Mouse (Mus musculus): ENCODE measurements at regions not wholly inside any gene's neighbourhood (a gene's known extent, or its start where the extent isn't known, plus 50 kb on each side); places are given as distances from the start of the nearest gene placed in this dataset.

DNA sequence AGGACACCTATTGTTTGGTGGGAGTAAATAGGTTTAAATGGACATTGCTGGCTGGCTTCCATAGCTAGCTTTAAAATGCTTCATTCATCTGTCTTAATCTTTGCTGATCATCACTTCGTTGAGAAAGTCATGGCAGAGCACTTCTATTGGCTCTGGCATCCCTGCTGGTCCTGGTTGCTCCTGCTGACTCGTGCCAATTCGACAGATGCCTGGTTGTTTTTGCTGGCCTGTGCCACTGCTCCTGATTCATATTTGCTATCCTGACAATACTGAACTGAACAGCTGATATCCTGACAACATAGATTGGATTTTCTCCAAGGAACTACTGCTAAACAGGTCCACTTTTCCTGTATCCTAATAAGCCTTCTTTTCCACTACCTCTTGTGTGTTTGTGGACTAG, 417.1 kb downstream of the Col12a1 start:
- DNase-seq (ENCODE audit: low spot score) = peak; percentile 57
- no peak overlapping the region for H3K27ac ChIP-seq
- no peaks in the 10 kb centered on the region for H3K36me3 ChIP-seq (ENCODE audit: insufficient read depth, low read length)
- no peaks in the 10 kb centered on the region for H3K27me3 ChIP-seq (ENCODE audit: insufficient read depth, low read length)
- no peak overlapping the region for H3K4me2 ChIP-seq (ENCODE audit: low read depth, low read length)
- no peak for TF ChIP-seq CTCF (IDR thresholded peaks at IDR 0.05; ENCODE audit: low read depth)
- H3K9me3 ChIP-seq (ENCODE audit: low read length) = no peaks in the 10 kb centered on the region
- H3K4me1 ChIP-seq (ENCODE audit: insufficient read depth, low read length) = no peaks in the 10 kb centered on the region
- H3K4me3 ChIP-seq (ENCODE audit: low read length) = no peak overlapping the region
- 46% methylated on average over 3 of the region's 3 CpGs for WGBS
- peak; percentile 63; the same call in 1 of the 2 replicates for ATAC-seq
- no peak overlapping the region for H3K9ac ChIP-seq (replicated peaks; ENCODE audit: low read length)

DNA sequence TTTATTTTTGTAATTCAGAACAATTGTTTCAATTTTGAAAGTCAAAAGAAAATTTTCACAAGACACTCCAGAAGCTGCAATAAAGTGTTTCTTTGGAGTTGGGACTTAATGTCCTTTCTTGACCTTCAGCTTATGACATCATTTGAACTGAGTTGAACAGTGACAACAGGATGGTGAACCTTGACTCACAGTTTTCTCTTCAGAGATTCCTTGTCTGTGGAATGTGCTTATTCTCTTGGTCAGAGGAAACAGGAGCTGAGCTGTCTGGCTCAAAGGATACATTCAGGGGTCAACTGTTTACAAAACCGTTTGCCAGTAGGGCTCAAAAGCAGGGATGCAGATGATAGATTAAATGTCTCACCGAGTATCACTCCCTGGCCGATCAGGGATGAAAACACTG, 408.0 kb downstream of the Col12a1 start:
- Histone ChIP-seq H3K4me3 (ENCODE audit: low read length) (no peak overlapping the region), H3K36me3 (ENCODE audit: insufficient read depth, low read length) (no peaks in the 10 kb centered on the region), H3K4me1 (ENCODE audit: insufficient read depth, low read length) (no peaks in the 10 kb centered on the region), H3K27me3 (ENCODE audit: insufficient read depth, low read length) (no peaks in the 10 kb centered on the region), H3K9me3 (ENCODE audit: low read length) (no peaks in the 10 kb centered on the region), H3K4me2 (ENCODE audit: low read depth, low read length) (no peak overlapping the region), H3K9ac (replicated peaks; ENCODE audit: low read length) (no peak overlapping the region), H3K27ac (no peak overlapping the region)
- DNase-seq (ENCODE audit: low spot score) (no peak), ATAC-seq (no peak)
- 67% methylated on average over 3 of the region's 3 CpGs for WGBS
- TF ChIP-seq CTCF (IDR thresholded peaks at IDR 0.05; ENCODE audit: low read depth) = no peak

- Histone ChIP-seq H3K27ac (no peak overlapping the region), H3K4me1 (ENCODE audit: insufficient read depth, low read length) (no peaks in the 10 kb centered on the region), H3K36me3 (ENCODE audit: insufficient read depth, low read length) (no peaks in the 10 kb centered on the region), H3K9ac (replicated peaks; ENCODE audit: low read length) (no peak overlapping the region), H3K27me3 (ENCODE audit: insufficient read depth, low read length) (no peaks in the 10 kb centered on the region), H3K9me3 (ENCODE audit: low read length) (no peaks in the 10 kb centered on the region), H3K4me2 (ENCODE audit: low read depth, low read length) (no peak overlapping the region), H3K4me3 (ENCODE audit: low read length) (no peak overlapping the region)
- peak; percentile 56 for DNase-seq (ENCODE audit: low spot score)
- ATAC-seq = no peak
- no peak for TF ChIP-seq CTCF (IDR thresholded peaks at IDR 0.05; ENCODE audit: low read depth)
Observed at GRCm38 (mm10) chr9:79317411-79317810, 401.2 kb downstream of the Col12a1 start.

- Histone ChIP-seq H3K4me3 (ENCODE audit: low read length) (no peak overlapping the region), H3K9me3 (ENCODE audit: low read length) (no peaks in the 10 kb centered on the region), H3K9ac (replicated peaks; ENCODE audit: low read length) (no peak overlapping the region), H3K4me1 (ENCODE audit: insufficient read depth, low read length) (no peaks in the 10 kb centered on the region), H3K4me2 (ENCODE audit: low read depth, low read length) (no peak overlapping the region), H3K27ac (no peak overlapping the region), H3K27me3 (ENCODE audit: insufficient read depth, low read length) (no peaks in the 10 kb centered on the region), H3K36me3 (ENCODE audit: insufficient read depth, low read length) (no peaks in the 10 kb centered on the region)
- ATAC-seq (peak; percentile 94), DNase-seq (ENCODE audit: low spot score) (peak; percentile 84)
- WGBS = 66% methylated on average over 15 of the region's 15 CpGs
- TF ChIP-seq CTCF (IDR thresholded peaks at IDR 0.05; ENCODE audit: low read depth) = no peak
Observed at GRCm38 (mm10) chr9:79346371-79347096, 372.1 kb downstream of the Col12a1 start.

DNA sequence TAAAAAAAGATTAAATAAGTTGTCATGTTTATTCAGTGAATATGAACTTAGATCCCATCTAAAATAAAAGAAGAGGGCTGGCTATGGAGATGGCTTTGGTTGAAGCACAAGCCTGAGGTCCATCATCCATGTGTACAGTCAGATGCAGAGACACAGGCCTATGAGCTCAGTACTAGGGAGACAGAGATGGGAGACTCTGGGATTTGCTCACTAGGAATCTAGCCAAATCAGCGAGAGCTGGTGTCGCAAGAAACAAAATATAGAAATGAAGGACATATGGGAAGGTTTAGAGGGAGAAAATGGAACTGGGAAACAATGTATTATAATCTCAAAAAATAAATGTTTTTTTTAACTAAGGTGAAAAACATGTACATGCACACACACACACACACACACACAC, 326.6 kb downstream of the Col12a1 start:
- Histone ChIP-seq H3K4me2 (ENCODE audit: low read depth, low read length) (no peak overlapping the region), H3K9ac (replicated peaks; ENCODE audit: low read length) (no peak overlapping the region), H3K36me3 (ENCODE audit: insufficient read depth, low read length) (no peaks in the 10 kb centered on the region), H3K4me1 (ENCODE audit: insufficient read depth, low read length) (no peaks in the 10 kb centered on the region), H3K9me3 (ENCODE audit: low read length) (no peaks in the 10 kb centered on the region), H3K27ac (no peak overlapping the region), H3K27me3 (ENCODE audit: insufficient read depth, low read length) (no peaks in the 10 kb centered on the region), H3K4me3 (ENCODE audit: low read length) (no peak overlapping the region)
- 78% methylated on average over 2 of the region's 2 CpGs for WGBS
- ATAC-seq = no peak
- no peak for DNase-seq (ENCODE audit: low spot score)
- no peak for TF ChIP-seq CTCF (IDR thresholded peaks at IDR 0.05; ENCODE audit: low read depth)

GRCm38 (mm10) chr9:79414989-79415388, 303.6 kb downstream of the Col12a1 start:
- no peak overlapping the region for H3K4me3 ChIP-seq (ENCODE audit: low read length)
- ATAC-seq = no peak
- H3K9ac ChIP-seq (replicated peaks; ENCODE audit: low read length) = no peak overlapping the region

DNA sequence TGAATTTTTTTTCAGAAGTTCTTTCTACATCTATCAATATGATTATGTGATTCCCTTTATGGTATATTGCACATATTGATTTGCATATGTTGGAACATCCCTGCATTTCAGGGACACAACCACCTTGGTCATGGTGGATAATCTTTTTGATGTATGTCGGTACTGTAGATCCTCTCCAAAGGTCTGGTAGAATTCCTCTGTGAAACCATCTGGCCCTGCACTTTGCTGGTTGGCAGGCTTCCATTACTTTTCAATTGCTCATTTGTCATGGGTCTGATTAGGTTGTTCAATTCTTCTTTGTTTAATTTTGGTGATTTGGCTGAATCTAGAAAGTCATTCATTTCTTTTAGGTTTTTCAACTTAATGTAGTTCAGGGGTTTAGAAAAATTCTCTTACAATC, 288.2 kb downstream of the Col12a1 start:
- H3K27me3 ChIP-seq (ENCODE audit: insufficient read depth, low read length) = no peaks in the 10 kb centered on the region
- no peak overlapping the region for H3K4me2 ChIP-seq (ENCODE audit: low read depth, low read length)
- no peak for TF ChIP-seq CTCF (IDR thresholded peaks at IDR 0.05; ENCODE audit: low read depth)
- H3K36me3 ChIP-seq (ENCODE audit: insufficient read depth, low read length) = no peaks in the 10 kb centered on the region
- peak; percentile 56 for DNase-seq (ENCODE audit: low spot score)
- no peak overlapping the region for H3K27ac ChIP-seq
- H3K4me3 ChIP-seq (ENCODE audit: low read length) = no peak overlapping the region
- no peaks in the 10 kb centered on the region for H3K4me1 ChIP-seq (ENCODE audit: insufficient read depth, low read length)
- no peaks in the 10 kb centered on the region for H3K9me3 ChIP-seq (ENCODE audit: low read length)
- H3K9ac ChIP-seq (replicated peaks; ENCODE audit: low read length) = no peak overlapping the region
- 0 out of 2 replicates have a peak, but pooled peaks have one; percentile 40 for ATAC-seq
- 40% methylated on average over 1 of the region's 1 CpGs for WGBS

More at GRCm38 (mm10) chr9:79414989-79415388, 303.6 kb downstream of the Col12a1 start:
- Histone ChIP-seq H3K4me1 (ENCODE audit: insufficient read depth, low read length) (no peaks in the 10 kb centered on the region), H3K9me3 (ENCODE audit: low read length) (no peaks in the 10 kb centered on the region), H3K27ac (no peak overlapping the region), H3K4me2 (ENCODE audit: low read depth, low read length) (no peak overlapping the region), H3K36me3 (ENCODE audit: insufficient read depth, low read length) (no peaks in the 10 kb centered on the region), H3K27me3 (ENCODE audit: insufficient read depth, low read length) (no peaks in the 10 kb centered on the region)
- DNase-seq (ENCODE audit: low spot score) = no peak
- TF ChIP-seq CTCF (IDR thresholded peaks at IDR 0.05; ENCODE audit: low read depth) = no peak
